Mouse (Mus musculus): ENCODE data around the gene Fstl4. TPM values are rescaled to one million over a fixed set of nuclear protein-coding genes. Genes with fewer than 3 reads are reported as not detected.

The Fstl4 gene
- total and polyA plus RNA-seq, 3 experiments: not detected

DNA sequence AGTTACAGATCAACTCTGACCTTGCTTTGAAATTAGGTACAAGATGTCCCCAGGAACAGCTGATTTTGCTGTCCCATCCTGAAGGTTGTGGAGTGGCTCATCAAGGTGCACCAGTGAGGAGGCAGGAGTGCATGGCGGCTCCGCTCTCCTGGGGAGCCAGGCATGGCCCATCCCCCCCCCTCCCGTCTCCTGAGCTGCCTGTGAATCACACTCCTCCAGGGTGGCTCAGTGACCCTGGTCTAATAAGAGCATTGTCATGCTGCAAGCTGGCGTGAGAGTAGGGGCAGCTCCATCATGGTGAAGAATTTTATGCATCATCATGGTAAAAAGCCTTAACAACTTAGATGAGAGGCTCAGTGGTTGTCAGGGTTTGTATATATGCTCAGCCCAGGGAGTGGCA, 11.2 kb upstream of the Fstl4 start:
- no peak overlapping the region for H3K27ac ChIP-seq (ENCODE audit: control insufficient read depth, low read depth, low read length)
- H3K27me3 ChIP-seq (ENCODE audit: control insufficient read depth in 1 of 2, insufficient read depth in 2 of 2, low read length in 2 of 2): no peaks in the 10 kb centered on the region
- no peaks in the 10 kb centered on the region for H3K79me2 ChIP-seq (ENCODE audit: control insufficient read depth, insufficient read depth, low read length, poor library complexity)
- H3K9me3 ChIP-seq (replicated peaks; ENCODE audit: insufficient read depth, low read length): no peaks in the 10 kb centered on the region; the same call in 1 of the 2 replicates
- DNase-seq (ENCODE audit: low read depth, low spot score): no peak
- H3K36me3 ChIP-seq (ENCODE audit: control insufficient read depth in 1 of 2, insufficient read depth in 2 of 2, low read length in 2 of 2): no peaks in the 10 kb centered on the region
- H3K9ac ChIP-seq (ENCODE audit: control insufficient read depth, low read depth, low read length, poor library complexity, severe bottlenecking): no peak overlapping the region
- H3K4me1 ChIP-seq (ENCODE audit: control insufficient read depth in 1 of 2, insufficient read depth in 2 of 2, low read length in 2 of 2): no peaks in the 10 kb centered on the region
- no peak overlapping the region for H3K4me3 ChIP-seq (ENCODE audit: control insufficient read depth in 1 of 2, insufficient read depth in 1 of 2, low read depth in 2 of 2, low read length in 2 of 2)
- no peak for TF ChIP-seq RCOR1 (IDR thresholded peaks at IDR 0.05; ENCODE audit: low read depth, low read length)
- TF ChIP-seq ZNF384 (IDR thresholded peaks at IDR 0.05; ENCODE audit: low read depth, low read length): no peak
- TF ChIP-seq CHD2 (IDR thresholded peaks at IDR 0.05; ENCODE audit: low read length): no peak
- no peak for TF ChIP-seq USF1 (IDR thresholded peaks at IDR 0.05; ENCODE audit: low read depth, low read length)
- TF ChIP-seq TCF12 (IDR thresholded peaks at IDR 0.05; ENCODE audit: low read depth, low read length): no peak
- TF ChIP-seq UBTF (IDR thresholded peaks at IDR 0.05; ENCODE audit: borderline replicate concordance, insufficient read depth, low read depth, low read length): no peak
- no peak for TF ChIP-seq MAFK (IDR thresholded peaks at IDR 0.05; ENCODE audit: borderline replicate concordance, low read depth, low read length)
- no peak for TF ChIP-seq SIN3A (IDR thresholded peaks at IDR 0.05; ENCODE audit: low read length)
- TF ChIP-seq POLR2AphosphoS5 (IDR thresholded peaks at IDR 0.05; ENCODE audit: borderline replicate concordance, low read depth, low read length): no peak
- no peak for TF ChIP-seq TBP (IDR thresholded peaks at IDR 0.05; ENCODE audit: low read depth, low read length)
- no peak for TF ChIP-seq E2F4 (IDR thresholded peaks at IDR 0.05; ENCODE audit: borderline replicate concordance, low read depth, low read length)
- no peak for TF ChIP-seq BHLHE40 (IDR thresholded peaks at IDR 0.05; ENCODE audit: borderline replicate concordance, low read depth, low read length)
- no peak for TF ChIP-seq GABPA (IDR thresholded peaks at IDR 0.05; ENCODE audit: low read depth, low read length)
- TF ChIP-seq MYB (IDR thresholded peaks at IDR 0.05; ENCODE audit: low read depth, low read length): no peak
- no peak for TF ChIP-seq NELFE (IDR thresholded peaks at IDR 0.05; ENCODE audit: low read depth, low read length)
- no peak for TF ChIP-seq MAZ (IDR thresholded peaks at IDR 0.05; ENCODE audit: low read depth, low read length)

DNA sequence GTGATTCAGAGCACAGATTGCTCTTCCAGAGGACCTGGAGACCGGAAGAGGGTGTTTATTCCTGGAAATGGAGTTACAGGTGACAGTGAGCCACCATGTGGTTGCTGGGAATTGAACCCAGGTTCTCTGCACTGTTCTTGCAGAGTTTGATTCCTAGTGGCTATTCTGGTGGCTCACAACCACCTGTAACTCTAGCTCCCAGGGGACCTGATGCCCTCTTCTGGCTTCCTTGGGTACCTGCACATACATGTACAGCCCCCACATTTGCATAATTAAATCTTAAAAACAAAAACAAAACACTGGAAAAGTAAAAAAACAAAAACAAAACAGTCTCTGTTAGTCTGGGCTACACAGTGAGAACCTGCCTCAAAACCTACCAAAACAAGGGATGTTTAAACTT, 2.6 kb upstream of the Fstl4 start:
- no peak for TF ChIP-seq E2F4 (IDR thresholded peaks at IDR 0.05; ENCODE audit: borderline replicate concordance, low read depth, low read length)
- TF ChIP-seq MEF2A (IDR thresholded peaks at IDR 0.05; ENCODE audit: extremely low read depth, insufficient replicate concordance, low read depth, low read length, poor library complexity, severe bottlenecking): no peak
- no peak for TF ChIP-seq MAX (IDR thresholded peaks at IDR 0.05; ENCODE audit: low read length)
- TF ChIP-seq MYB (IDR thresholded peaks at IDR 0.05; ENCODE audit: low read depth, low read length): no peak
- TF ChIP-seq TBP (IDR thresholded peaks at IDR 0.05; ENCODE audit: low read depth, low read length): no peak
- TF ChIP-seq CHD1 (IDR thresholded peaks at IDR 0.05; ENCODE audit: low read depth, low read length): no peak
- no peak for TF ChIP-seq BHLHE40 (IDR thresholded peaks at IDR 0.05; ENCODE audit: borderline replicate concordance, low read depth, low read length)
- TF ChIP-seq HCFC1 (IDR thresholded peaks at IDR 0.05; ENCODE audit: low read depth, low read length): no peak
- TF ChIP-seq POLR2AphosphoS2 (IDR thresholded peaks at IDR 0.05; ENCODE audit: low read length): no peak
- TF ChIP-seq GATA1 (IDR thresholded peaks at IDR 0.05; ENCODE audit: low read depth, low read length): no peak
- no peak for TF ChIP-seq GABPA (IDR thresholded peaks at IDR 0.05; ENCODE audit: low read depth, low read length)
- TF ChIP-seq CTCF (IDR thresholded peaks at IDR 0.05 in 2 of 3, conservative IDR thresholded peaks at IDR 0.05 in 1 of 3; ENCODE audit: control insufficient read depth in 1 of 3, insufficient read depth in 1 of 3, low read depth in 2 of 3, low read length in 3 of 3, poor library complexity in 1 of 3, severe bottlenecking in 1 of 3): no peak
- no peak for TF ChIP-seq SIN3A (IDR thresholded peaks at IDR 0.05; ENCODE audit: low read length)
- no peak for TF ChIP-seq JUND (IDR thresholded peaks at IDR 0.05; ENCODE audit: low read depth, low read length)
- no peak for TF ChIP-seq MYC (IDR thresholded peaks at IDR 0.05; ENCODE audit: low read depth, low read length)
- no peak overlapping the region for H3K27ac ChIP-seq (ENCODE audit: control insufficient read depth, low read depth, low read length)
- no peak for DNase-seq (ENCODE audit: low read depth, low spot score)
- H3K4me3 ChIP-seq (ENCODE audit: control insufficient read depth in 1 of 2, insufficient read depth in 1 of 2, low read depth in 2 of 2, low read length in 2 of 2): no peak overlapping the region
- no peaks in the 10 kb centered on the region for H3K4me1 ChIP-seq (ENCODE audit: control insufficient read depth in 1 of 2, insufficient read depth in 2 of 2, low read length in 2 of 2)
- H3K9me3 ChIP-seq (replicated peaks; ENCODE audit: insufficient read depth, low read length): no peaks in the 10 kb centered on the region
- H3K79me2 ChIP-seq (ENCODE audit: control insufficient read depth, insufficient read depth, low read length, poor library complexity): no peaks in the 10 kb centered on the region
- H3K36me3 ChIP-seq (ENCODE audit: control insufficient read depth in 1 of 2, insufficient read depth in 2 of 2, low read length in 2 of 2): no peaks in the 10 kb centered on the region
- H3K9ac ChIP-seq (ENCODE audit: control insufficient read depth, low read depth, low read length, poor library complexity, severe bottlenecking): no peak overlapping the region
- H3K27me3 ChIP-seq (ENCODE audit: control insufficient read depth in 1 of 2, insufficient read depth in 2 of 2, low read length in 2 of 2): no peaks in the 10 kb centered on the region

Data from MEL (cell line).